24 mouse cellular contexts compared by ENCODE assay signal in the genomic region with DNA sequence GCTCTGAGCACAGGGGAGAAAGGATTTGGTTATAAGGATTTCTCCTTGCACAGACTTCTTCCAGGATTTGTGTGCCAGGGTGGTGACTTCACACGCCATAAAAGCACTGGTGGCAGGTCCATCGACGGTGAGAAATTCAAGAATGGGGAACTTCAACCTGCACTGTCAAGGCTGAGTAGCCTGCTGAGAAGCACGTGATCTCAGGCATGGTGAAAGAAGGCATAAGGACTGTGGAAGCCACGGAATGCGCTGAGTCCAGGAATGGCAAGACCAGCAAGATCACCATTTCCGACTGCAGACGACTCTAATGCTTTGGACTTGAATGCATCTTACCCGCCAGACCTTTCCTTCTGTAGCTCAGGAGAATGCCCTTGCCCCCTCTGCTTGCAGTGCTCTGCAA. TPM values are rescaled to one million over a fixed set of nuclear protein-coding genes. Genes with fewer than 3 reads are reported as not detected.
DNase-seq lines count a peak whose midpoint lies in the region; ATAC-seq and TF ChIP-seq lines count a peak whose summit lies in the region.
"Had no signal": no experiment of that assay in that cellular context is flagged by ENCODE, and none has a peak within 500 bp of the region (broad histone marks: within the 10 kb centered on the region; RNA-seq: fewer than 3 reads in every experiment).

No protein-coding gene starts in this region.

- H3K27ac ChIP-seq in CH12.LX (ENCODE audit: insufficient read depth, low read depth), result no peak overlapping the region
- H3K27ac ChIP-seq in kidney, embryonic 15.5 days, result no peak overlapping the region
- H3K27ac ChIP-seq in midbrain, postnatal 0 days (ENCODE audit: low read depth, low read length), result no peak overlapping the region
- no peak overlapping the region for H3K27ac ChIP-seq in intestine, embryonic 16.5 days (ENCODE audit: low read length)
- H3K27ac ChIP-seq: embryonic facial prominence, embryonic 10.5 days; forebrain, embryonic 12.5 days; limb, embryonic 12.5 days; liver, embryonic 12.5 days; midbrain, embryonic 12.5 days; neural tube, embryonic 13.5 days; stomach, embryonic 15.5 days had no signal

- H3K4me2 ChIP-seq in CH12.LX (ENCODE audit: insufficient read depth, low read depth, poor library complexity, severe bottlenecking), result no peak overlapping the region
- no peak overlapping the region for H3K4me2 ChIP-seq in kidney, embryonic 15.5 days
- no peak overlapping the region for H3K4me2 ChIP-seq in midbrain, postnatal 0 days (ENCODE audit: low read depth, low read length, poor library complexity, severe bottlenecking)
- no peak overlapping the region for H3K4me2 ChIP-seq in intestine, embryonic 16.5 days (ENCODE audit: low read depth, low read length)
- H3K4me2 ChIP-seq: forebrain, embryonic 12.5 days; limb, embryonic 12.5 days; liver, embryonic 12.5 days; midbrain, embryonic 12.5 days; neural tube, embryonic 13.5 days; stomach, embryonic 15.5 days had no signal

- H3K9me3 ChIP-seq in CH12.LX (replicated peaks; ENCODE audit: low read length), result no peaks in the 10 kb centered on the region
- H3K9me3 ChIP-seq in kidney, embryonic 15.5 days (replicated peaks), result no peaks in the 10 kb centered on the region
- H3K9me3 ChIP-seq in midbrain, postnatal 0 days (ENCODE audit: low read length), result no peaks in the 10 kb centered on the region
- no peaks in the 10 kb centered on the region for H3K9me3 ChIP-seq in intestine, embryonic 16.5 days (ENCODE audit: control insufficient read depth, low read length)
- H3K9me3 ChIP-seq: embryonic facial prominence, embryonic 10.5 days; forebrain, embryonic 12.5 days; limb, embryonic 12.5 days; liver, embryonic 12.5 days; midbrain, embryonic 12.5 days; neural tube, embryonic 13.5 days; stomach, embryonic 15.5 days had no signal

- no peaks in the 10 kb centered on the region for H3K36me3 ChIP-seq in CH12.LX (replicated peaks in 1 of 2; ENCODE audit: control insufficient read depth in 1 of 2, insufficient read depth in 1 of 2, low read length in 1 of 2)
- no peaks in the 10 kb centered on the region for H3K36me3 ChIP-seq in kidney, embryonic 15.5 days
- H3K36me3 ChIP-seq in midbrain, postnatal 0 days (ENCODE audit: insufficient read depth, low read length), result no peaks in the 10 kb centered on the region
- no peaks in the 10 kb centered on the region for H3K36me3 ChIP-seq in intestine, embryonic 16.5 days (ENCODE audit: control insufficient read depth, insufficient read depth, low read length)
- H3K36me3 ChIP-seq: embryonic facial prominence, embryonic 10.5 days; forebrain, embryonic 12.5 days; limb, embryonic 12.5 days; liver, embryonic 12.5 days; midbrain, embryonic 12.5 days; neural tube, embryonic 13.5 days; stomach, embryonic 15.5 days had no signal

- peak; percentile 65 for ATAC-seq in granulocyte monocyte progenitor cell, adult 5-6 weeks (replicated peaks; ENCODE audit: poor library complexity, severe bottlenecking)
- peak; percentile 70 for ATAC-seq in kidney, embryonic 15.5 days (replicated peaks; ENCODE audit: low FRiP score)
- no peak for ATAC-seq in midbrain, postnatal 0 days (ENCODE audit: low FRiP score)
- no peak for ATAC-seq in intestine, embryonic 16.5 days
- ATAC-seq: activated CD4-positive, CD25-positive, alpha-beta regulatory T cell, adult 4 months; hindbrain, embryonic 16.5 days; intestine, postnatal 0 days; liver, embryonic 12.5 days had no signal

- DNase-seq in CH12.LX (ENCODE audit: extremely low read depth), result no peak
- peak; percentile 36 to 67 for DNase-seq in kidney, postnatal 4 days
- DNase-seq in midbrain, postnatal 0 days (ENCODE audit: low spot score), result no peak
- no peak for DNase-seq in Muller cell, postnatal 12 days (ENCODE audit: inconsistent ontology term)
- DNase-seq: adrenal gland, postnatal 14 days; cerebellum, adult 11 months; gastrocnemius, postnatal 14 days; lung, adult 2 months; right cerebral cortex, postnatal 25 days; thymus, adult 18-20 months had no signal

- no peak overlapping the region for H3K9ac ChIP-seq in CH12.LX (ENCODE audit: insufficient read depth, low read depth)
- no peak overlapping the region for H3K9ac ChIP-seq in kidney, embryonic 15.5 days
- no peak overlapping the region for H3K9ac ChIP-seq in midbrain, postnatal 0 days (replicated peaks; ENCODE audit: low read length, poor library complexity, severe bottlenecking)
- no peak overlapping the region for H3K9ac ChIP-seq in intestine, embryonic 16.5 days (ENCODE audit: low read depth, low read length)
- H3K9ac ChIP-seq: forebrain, embryonic 12.5 days; limb, embryonic 12.5 days; liver, embryonic 12.5 days; midbrain, embryonic 12.5 days; neural tube, embryonic 13.5 days; stomach, embryonic 15.5 days had no signal

- in situ Hi-C loops in CH12.LX (cut with MboI; ENCODE audit: low pct_ligation_motif_present, low pct_unique_long_range_greater_than_20kb, low sequenced_read_pairs), result loop anchor here (10.0 to 25.0 kb wide), 2 partner anchors 154 to 501 kb away; no protein-coding TSS in a partner anchor

- TF ChIP-seq CTCF in CH12.LX (conservative IDR thresholded peaks at IDR 0.05 in 1 of 2, IDR thresholded peaks at IDR 0.05 in 1 of 2; ENCODE audit: low read depth in 2 of 2, low read length in 2 of 2), result no peak
- TF ChIP-seq CTCF in midbrain, postnatal 0 days (IDR thresholded peaks at IDR 0.05), result no peak

- H3K4me1 ChIP-seq in CH12.LX (ENCODE audit: control insufficient read depth in 1 of 2, insufficient read depth in 2 of 2), result peaks cover 7 to 9% of the 10 kb centered on the region in 2 experiments
- peaks cover 11% of the 10 kb centered on the region for H3K4me1 ChIP-seq in kidney, embryonic 15.5 days
- no peaks in the 10 kb centered on the region for H3K4me1 ChIP-seq in midbrain, postnatal 0 days (ENCODE audit: insufficient read depth, low read length)
- peaks cover 2% of the 10 kb centered on the region; the same call in 1 of the 2 replicates for H3K4me1 ChIP-seq in intestine, embryonic 16.5 days (ENCODE audit: control insufficient read depth, insufficient read depth, low read length)
- H3K4me1 ChIP-seq: midbrain, embryonic 12.5 days; neural tube, embryonic 13.5 days; stomach, embryonic 15.5 days had no signal

- no peak for TF ChIP-seq POLR2A in CH12.LX (IDR thresholded peaks at IDR 0.05; ENCODE audit: low read depth, low read length)

- no peaks in the 10 kb centered on the region for H3K27me3 ChIP-seq in CH12.LX (replicated peaks)
- H3K27me3 ChIP-seq in kidney, embryonic 15.5 days, result no peaks in the 10 kb centered on the region
- no peaks in the 10 kb centered on the region for H3K27me3 ChIP-seq in midbrain, postnatal 0 days (ENCODE audit: insufficient read depth, low read length)
- no peaks in the 10 kb centered on the region for H3K27me3 ChIP-seq in intestine, embryonic 16.5 days (replicated peaks; ENCODE audit: control insufficient read depth, insufficient read depth, low read length)
- H3K27me3 ChIP-seq: forebrain, embryonic 12.5 days; limb, embryonic 12.5 days; midbrain, embryonic 12.5 days; neural tube, embryonic 13.5 days; stomach, embryonic 15.5 days had no signal

- TF ChIP-seq EP300 in CH12.LX (IDR thresholded peaks at IDR 0.05; ENCODE audit: low read length), result no peak

- 29% methylated on average over 9 of the region's 9 CpGs for WGBS in kidney, embryonic 15.5 days
- WGBS in midbrain, postnatal 0 days, result 65% methylated on average over 9 of the region's 9 CpGs
- WGBS in intestine, embryonic 16.5 days, result 42% methylated on average over 9 of the region's 9 CpGs

- no peaks in the 10 kb centered on the region for H3K79me2 ChIP-seq in CH12.LX (replicated peaks; ENCODE audit: control insufficient read depth, extremely low read depth, insufficient read depth, poor library complexity, severe bottlenecking)

- no peak overlapping the region for H3K4me3 ChIP-seq in CH12.LX (replicated peaks in 1 of 3; ENCODE audit: low read depth in 2 of 3, low read length in 2 of 3, poor library complexity in 1 of 3)
- no peak overlapping the region for H3K4me3 ChIP-seq in kidney, embryonic 15.5 days (replicated peaks)
- no peak overlapping the region for H3K4me3 ChIP-seq in midbrain, postnatal 0 days (ENCODE audit: low read depth, low read length)
- H3K4me3 ChIP-seq in intestine, embryonic 16.5 days (ENCODE audit: low read length), result no peak overlapping the region
- H3K4me3 ChIP-seq: embryonic facial prominence, embryonic 10.5 days; forebrain, embryonic 12.5 days; limb, embryonic 12.5 days; liver, embryonic 12.5 days; midbrain, embryonic 12.5 days; neural tube, embryonic 13.5 days; stomach, embryonic 15.5 days had no signal

- no peak for TF ChIP-seq RAD21 in CH12.LX (IDR thresholded peaks at IDR 0.05; ENCODE audit: low read depth, low read length)

- dilution Hi-C loops in CH12.LX (cut with MboI; ENCODE audit: extremely low pct_ligation_motif_present, extremely low pct_unique_long_range_greater_than_20kb, low sequenced_read_pairs), result no loop called here

TF ChIP-seq in CH12.LX, 34 proteins besides CTCF, POLR2A, EP300 and RAD21:
- TF ChIP-seq BHLHE40 (IDR thresholded peaks at IDR 0.05; ENCODE audit: low read depth, low read length) (peak; percentile 36), MXI1 (IDR thresholded peaks at IDR 0.05; ENCODE audit: low read depth, low read length) (no peak)
TF ChIP-seq in CH12.LX: peak in this region for 1.

RNA-seq across cellular contexts. Expression of gene Cd2, which starts 23.2 kb away (rescaled TPM):
- 18.0 TPM in 2 replicates for total RNA-seq in CH12.LX (2012; rRNA removed)
- total RNA-seq in CH12.LX (2014; rRNA removed), result 9.5 and 12.6 TPM in 2 replicates
- polyA plus RNA-seq in CH12.LX (2012; ENCODE audit: insufficient read length, low read depth), result 33.1 and 35.0 TPM in 2 replicates
- total RNA-seq in granulocyte monocyte progenitor cell, adult 5-6 weeks (2014; fragmentation: Nextera tagmentation), result not detected in 2 replicates
- total RNA-seq in granulocyte monocyte progenitor cell, adult 5-6 weeks (2017), result not detected in 2 replicates
- not detected in 2 replicates for polyA plus RNA-seq in kidney, embryonic 15.5 days (2015; fragmentation: Nextera tagmentation; extraction: Ambion mirVana)
- total RNA-seq in midbrain, postnatal 0 days (2014; rRNA removed), result not detected in 2 replicates
- 0.21 and 0.22 TPM in 2 replicates for polyA plus RNA-seq in midbrain, postnatal 0 days (2015; fragmentation: Nextera tagmentation; extraction: Ambion mirVana)
- polyA plus RNA-seq in intestine, embryonic 16.5 days (2015; fragmentation: Nextera tagmentation; extraction: Ambion mirVana), result 0.31 and 0.56 TPM in 2 replicates
- total RNA-seq: layer of hippocampus, postnatal 10 days had no signal
- polyA plus RNA-seq: embryonic facial prominence, embryonic 10.5 days; forebrain, embryonic 12.5 days; intestine, postnatal 0 days; limb, embryonic 12.5 days; liver, embryonic 12.5 days; midbrain, embryonic 12.5 days had no signal

Comparison
In these comparisons a context has a peak if more than half of its experiments do, and no peak if none do; other contexts are left out.
1. DNase-seq: peak in kidney, postnatal 4 days (2 of 2); none in CH12.LX (single experiment), midbrain, postnatal 0 days (single experiment) and Muller cell, postnatal 12 days (single experiment).
2. ATAC-seq: peak in granulocyte monocyte progenitor cell, adult 5-6 weeks (single experiment) and kidney, embryonic 15.5 days (single experiment); none in midbrain, postnatal 0 days (single experiment) and intestine, embryonic 16.5 days (single experiment).
3. RNA of gene Cd2, which starts 23.2 kb away (polyA plus RNA-seq): 33.1 to 35.0 TPM in CH12.LX; 0.31 to 0.56 TPM in intestine, embryonic 16.5 days, 0.21 to 0.22 TPM in midbrain, postnatal 0 days and not detected in kidney, embryonic 15.5 days; every median in the first group is over 10 times any median in the second.